Mouse (Mus musculus) cerebellum, adult 9-11 months (tissue): ENCODE measurements around the gene Slit1.

ENCODE experiments used
- DNase-seq: peaks from one replicate; pipeline ENCODE4 v3.0.0; 2022

Gene Slit1

GRCm38 (mm10) chr19:41743396-41743795, at the start of gene Slit1:
Gene Slit1 (minus strand): TSS chr19:41743665.
- no peak for DNase-seq

GRCm38 (mm10) chr19:41792934-41793486, 49.5 kb upstream of the Slit1 start:
- no peak for DNase-seq

DNA sequence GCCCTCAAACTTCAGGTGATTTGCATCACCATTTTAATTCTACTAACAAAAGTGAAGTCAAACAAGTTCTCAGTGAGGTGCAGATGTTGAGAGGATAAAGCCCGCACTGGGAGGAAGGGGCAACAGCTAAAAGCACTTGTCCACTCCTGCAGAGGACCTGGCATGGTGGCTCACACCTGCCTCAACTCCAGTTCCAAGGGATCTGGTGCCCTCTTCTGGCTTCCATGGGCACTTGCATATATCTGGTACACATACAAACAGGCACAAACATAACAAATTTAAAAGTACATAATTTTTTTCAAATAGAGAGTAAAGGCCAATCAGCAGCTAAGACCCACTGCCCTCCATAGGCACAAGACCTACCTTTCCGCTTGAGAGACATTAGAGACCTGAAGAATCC, 47.9 kb upstream of the Slit1 start:
- DNase-seq, result no peak

DNA sequence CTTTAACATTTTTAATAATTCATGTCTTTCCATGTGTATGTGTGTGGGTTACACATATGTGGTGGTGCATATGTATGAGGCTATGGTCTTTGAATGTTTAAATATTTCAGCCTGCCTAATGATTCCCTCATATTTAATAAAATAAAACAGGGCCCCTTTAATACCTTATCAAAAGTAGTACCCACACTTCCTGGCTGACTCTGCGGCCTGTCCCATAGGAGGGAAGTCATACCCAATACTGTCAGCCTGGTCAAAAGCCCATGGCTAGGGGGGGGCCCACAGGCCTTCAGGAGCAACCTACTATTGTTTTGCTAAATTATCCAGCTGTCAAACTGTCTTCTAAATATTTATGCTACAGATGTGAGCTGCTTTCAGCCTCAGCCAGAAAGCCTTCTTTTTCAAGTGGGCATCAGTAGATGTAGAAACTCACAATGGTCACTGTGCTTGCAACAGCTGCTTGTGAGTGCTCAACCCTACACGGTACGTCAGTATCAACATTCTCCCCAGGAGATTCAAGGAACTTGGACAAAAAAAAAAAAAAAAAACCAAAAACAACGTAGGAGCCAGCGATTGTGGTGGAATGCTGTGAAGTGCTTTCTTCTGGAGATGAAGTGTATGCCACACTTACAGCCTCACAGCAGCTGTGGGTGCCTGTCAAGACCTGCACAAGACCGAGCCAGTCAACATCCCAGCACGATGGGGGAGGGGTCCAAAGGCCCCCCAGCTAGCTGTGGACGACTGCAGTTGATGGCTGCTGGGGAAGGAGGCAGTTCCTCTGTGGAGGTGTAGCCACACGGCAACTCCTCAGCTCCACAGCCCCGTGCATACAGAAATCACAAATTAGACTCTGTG, 45.9 kb upstream of the Slit1 start:
- no peak for DNase-seq

GRCm38 (mm10) chr19:41786896-41787295, 43.4 kb upstream of the Slit1 start:
- no peak for DNase-seq

DNA sequence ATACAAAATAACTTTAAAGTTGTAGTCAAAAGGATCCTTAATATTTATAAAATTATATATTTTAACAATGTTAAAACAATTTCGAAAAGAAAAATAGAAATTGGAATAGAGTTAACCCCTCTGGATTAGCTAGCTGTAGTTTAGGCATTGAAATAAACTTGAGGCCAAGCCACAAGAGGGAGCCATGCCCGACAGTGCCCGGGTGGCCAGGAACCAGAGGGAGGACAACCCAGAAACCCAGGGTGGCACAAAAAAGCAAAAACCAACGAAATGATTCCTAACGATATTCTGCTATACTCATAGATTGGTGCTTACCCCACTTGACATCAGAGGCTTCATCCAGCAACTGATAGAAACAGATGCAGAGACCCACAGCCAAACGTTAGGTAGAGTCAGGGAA, 34.0 kb upstream of the Slit1 start:
- DNase-seq, result no peak

DNA sequence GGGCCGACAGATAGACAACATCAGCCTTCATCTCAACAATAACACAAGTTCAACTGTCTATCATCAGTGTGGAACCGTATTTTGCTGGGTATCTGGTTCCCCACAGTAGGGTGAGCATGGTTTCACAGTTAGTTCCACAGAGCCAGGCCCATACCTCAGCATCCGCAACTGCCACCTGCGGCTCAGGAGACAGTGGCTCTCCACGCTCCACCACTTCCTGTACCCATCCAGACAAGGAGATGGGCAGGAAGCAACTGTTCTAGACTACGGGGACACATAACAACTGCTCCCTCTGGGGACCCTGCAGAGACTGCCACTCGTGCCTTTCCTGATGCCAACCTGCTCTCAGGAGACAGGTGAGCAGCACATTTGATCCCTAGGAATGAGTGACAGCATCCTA, 25.2 kb upstream of the Slit1 start:
- no peak for DNase-seq

- DNase-seq, result no peak
These were observed 23.2 kb upstream of the Slit1 start for GRCm38 (mm10) chr19:41766628-41767027.

DNA sequence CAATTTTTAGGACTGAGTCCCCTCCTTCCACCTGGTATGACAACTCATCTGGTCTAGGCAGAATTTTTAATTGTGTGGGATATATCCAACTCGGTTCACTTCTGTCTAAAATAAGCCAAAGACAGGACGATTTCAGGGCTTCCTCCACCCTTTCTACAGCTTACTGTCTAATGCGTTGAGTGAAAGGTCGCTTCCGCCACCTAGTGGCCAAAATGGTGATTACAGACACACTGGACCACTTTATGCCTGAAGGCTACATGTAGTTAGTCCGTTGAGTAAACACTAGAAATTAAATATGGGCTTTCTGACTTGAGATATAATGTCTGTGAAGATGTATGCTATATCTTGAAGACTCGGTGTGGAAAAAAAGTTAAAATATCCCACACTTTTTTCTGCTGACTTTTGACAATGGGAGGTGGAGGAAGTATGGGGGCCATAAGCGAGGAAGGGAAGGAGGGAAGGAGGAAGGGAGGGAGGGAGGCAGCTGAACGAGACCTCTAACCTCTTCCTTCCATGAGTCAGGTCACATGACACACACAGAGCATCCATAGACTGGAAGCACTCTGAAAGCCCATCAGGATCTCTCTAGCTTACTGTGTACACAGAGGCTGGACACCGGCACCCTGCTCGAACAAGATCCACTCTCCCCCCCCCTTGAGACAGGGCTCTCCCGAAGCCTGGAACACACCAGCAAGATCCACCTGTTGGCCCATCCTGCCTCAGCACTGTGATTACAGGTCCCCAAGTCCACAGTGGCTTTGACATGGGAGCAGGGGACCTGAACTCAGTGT, 20.6 kb upstream of the Slit1 start:
- peak; percentile 55 for DNase-seq

GRCm38 (mm10) chr19:41761529-41761928, 18.1 kb upstream of the Slit1 start:
- DNase-seq, result no peak

DNA sequence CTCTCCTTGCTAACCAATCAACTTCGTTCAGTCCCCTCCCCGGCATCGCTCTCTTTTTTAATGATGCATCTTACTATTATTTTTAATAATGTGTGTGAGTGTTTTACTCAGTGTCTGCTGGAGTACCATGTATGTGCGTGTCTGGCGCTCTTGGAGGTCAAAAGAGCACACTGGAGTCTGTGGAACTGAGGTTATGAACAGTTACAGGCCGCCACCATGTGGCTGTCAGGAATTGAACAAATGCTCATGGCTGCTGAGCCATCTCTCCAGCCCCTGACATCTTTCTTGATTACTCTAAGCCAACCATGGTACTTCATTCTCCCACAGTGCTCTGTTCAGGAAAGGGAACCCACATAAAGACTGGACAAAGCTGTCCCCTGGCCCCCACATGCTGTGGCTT, 16.3 kb upstream of the Slit1 start:
- DNase-seq, result no peak

- no peak for DNase-seq
These were observed 15.8 kb upstream of the Slit1 start for GRCm38 (mm10) chr19:41759270-41759669.

DNA sequence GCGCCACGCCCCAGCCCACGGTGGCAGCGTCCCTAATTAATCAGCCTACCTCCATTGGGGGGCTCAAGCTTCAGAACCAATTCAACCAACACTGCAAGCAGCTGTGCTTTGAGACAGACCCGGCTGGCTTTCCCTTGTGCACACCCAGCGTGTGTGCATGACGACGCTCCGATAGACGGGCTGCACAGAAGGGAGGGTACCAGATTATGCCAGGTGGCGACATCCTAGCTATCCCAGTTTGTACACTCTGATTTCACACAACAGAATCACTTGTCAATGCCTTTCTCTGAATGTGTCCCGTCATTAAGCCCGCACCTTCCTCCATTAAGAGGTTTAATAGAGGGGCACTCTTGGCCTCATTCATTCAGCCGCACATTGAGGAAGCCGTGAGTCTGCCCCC, 11.3 kb upstream of the Slit1 start:
- DNase-seq, result no peak

DNA sequence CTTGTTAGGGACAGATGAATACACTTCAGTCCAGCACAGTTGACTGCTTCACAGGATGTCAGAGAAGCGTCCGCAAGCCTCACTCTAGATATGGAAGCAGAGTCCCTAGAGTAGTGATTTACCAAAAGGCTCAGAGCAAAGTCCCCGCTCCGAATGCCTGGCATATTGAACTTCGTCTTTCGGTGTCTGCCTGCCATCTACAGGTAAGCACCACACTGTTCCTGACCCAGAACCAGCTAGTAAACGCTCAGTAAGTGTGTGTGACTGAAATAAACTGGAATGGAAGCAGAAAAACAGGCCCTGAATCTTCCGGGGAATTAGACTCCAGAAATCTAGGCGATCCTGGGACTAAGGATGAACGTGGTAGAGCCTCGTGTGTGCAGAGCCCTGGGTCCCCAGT, 8.4 kb upstream of the Slit1 start:
- DNase-seq, result no peak

GRCm38 (mm10) chr19:41747436-41747835, 4.0 kb upstream of the Slit1 start:
- DNase-seq, result no peak

- peak; percentile 41 for DNase-seq
These were observed 2.6 kb upstream of the Slit1 start for GRCm38 (mm10) chr19:41745941-41746557.

DNA sequence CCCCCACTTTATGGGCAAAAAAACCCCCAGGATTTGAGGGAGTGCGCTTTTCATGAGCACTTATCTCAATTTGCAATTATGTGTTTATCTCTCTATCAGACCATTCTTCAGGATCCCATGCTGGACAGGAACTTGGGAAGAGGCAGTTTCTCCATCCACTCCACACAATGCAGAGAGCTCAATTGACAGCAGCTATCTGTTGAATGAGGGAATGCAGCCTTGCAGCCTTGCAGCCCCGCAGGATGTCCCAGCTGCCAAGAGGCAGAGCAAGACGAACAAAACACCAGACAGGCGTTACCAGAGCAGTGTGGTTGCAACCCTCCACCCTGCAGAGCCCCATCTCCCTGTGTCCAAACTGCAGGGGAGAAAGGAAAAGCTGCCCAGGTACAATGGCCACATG, 4.6 kb downstream of the Slit1 start:
- DNase-seq, result no peak

- no peak for DNase-seq
These were observed 5.0 kb downstream of the Slit1 start for GRCm38 (mm10) chr19:41738429-41738805.

- DNase-seq, result no peak
These were observed 5.6 kb downstream of the Slit1 start for GRCm38 (mm10) chr19:41737657-41738428.

DNA sequence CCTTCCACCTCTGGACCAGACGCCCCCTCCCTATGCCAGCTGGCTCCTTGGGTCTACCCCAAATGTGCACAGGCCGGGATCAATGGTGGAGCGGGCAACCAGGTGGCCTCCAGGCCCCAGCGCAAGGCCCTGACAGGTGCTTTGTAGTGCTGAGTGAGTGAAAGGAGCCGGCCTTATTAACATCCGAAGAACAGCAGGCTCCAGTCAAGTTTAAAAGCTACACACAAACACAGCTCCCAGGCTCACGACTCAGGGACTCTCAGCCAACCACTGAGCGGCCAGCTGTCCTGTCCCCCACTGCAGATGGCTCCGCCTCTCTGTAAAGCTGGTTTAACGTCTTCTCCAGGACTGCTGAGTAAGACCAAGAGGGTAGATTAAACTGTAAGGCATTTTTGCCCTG, 8.8 kb downstream of the Slit1 start:
- no peak for DNase-seq

- no peak for DNase-seq
These were observed 18.0 kb downstream of the Slit1 start for GRCm38 (mm10) chr19:41725491-41725890.

DNA sequence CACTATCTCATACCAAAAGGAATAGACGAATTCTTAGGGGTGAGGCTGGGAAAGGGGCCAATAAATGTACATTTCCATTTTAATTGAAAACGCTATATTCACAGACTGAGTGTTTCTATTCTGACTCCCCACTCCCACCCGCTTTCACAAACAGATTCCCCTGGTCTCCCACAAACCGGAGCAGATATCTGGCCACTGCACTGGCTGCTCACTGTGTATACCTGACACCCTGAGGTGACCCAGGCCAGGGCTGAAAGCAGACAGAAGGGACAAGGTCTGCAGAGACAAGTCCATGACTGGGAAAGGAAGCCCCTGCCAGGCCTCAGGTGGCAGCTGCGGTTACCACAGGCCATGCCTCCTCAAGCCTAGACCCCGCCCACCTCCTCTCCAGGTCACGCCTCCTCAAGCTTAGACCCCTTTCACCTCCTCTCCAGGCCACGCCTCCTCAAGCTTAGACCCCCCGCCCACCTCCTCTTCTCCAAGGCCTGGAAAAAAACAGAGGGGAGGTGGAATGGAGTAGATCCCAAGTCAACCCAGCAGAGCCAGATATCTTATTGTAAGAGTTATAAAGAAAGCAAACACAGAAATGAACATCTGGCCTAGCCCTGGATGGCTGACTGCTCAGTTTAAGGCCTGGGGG, 18.5 kb downstream of the Slit1 start:
- no peak for DNase-seq
